Comparison of ENCODE assay signal across 29 mouse cellular contexts in the genomic region with DNA sequence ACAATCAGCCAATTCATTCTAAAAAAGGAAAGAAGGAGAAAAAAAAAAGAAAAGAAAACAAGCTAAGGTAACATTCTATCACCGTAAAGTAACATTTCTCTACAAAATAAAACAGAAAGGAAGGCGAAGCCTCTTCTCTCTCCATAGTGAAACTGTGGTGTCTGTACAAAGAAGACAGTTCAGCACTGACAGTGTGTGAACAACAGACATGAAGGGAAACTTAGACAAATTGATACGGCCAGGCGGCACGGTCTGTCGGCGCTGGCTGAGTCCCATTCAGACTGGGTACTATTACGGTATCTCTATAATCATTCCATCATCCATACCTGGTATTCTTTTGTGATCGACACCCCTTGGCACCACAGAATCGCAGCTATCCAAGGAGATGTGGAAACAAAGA. TPM values are rescaled to one million over a fixed set of nuclear protein-coding genes. Genes with fewer than 3 reads are reported as not detected.
"Had no signal": no experiment of that assay in that cellular context is flagged by ENCODE, and none has a peak within 500 bp of the region (broad histone marks: within the 10 kb centered on the region; RNA-seq: fewer than 3 reads in every experiment).

No protein-coding gene starts in this region.

- H3K4me1 ChIP-seq: limb, embryonic 13.5 days; liver, embryonic 12.5 days; liver, embryonic 15.5 days; lung, embryonic 15.5 days had no signal

- H3K4me3 ChIP-seq: limb, embryonic 10.5 days; limb, embryonic 13.5 days; liver, embryonic 12.5 days; liver, embryonic 15.5 days; lung, embryonic 15.5 days; neural tube, embryonic 12.5 days; neural tube, embryonic 15.5 days had no signal

- H3K27ac ChIP-seq: limb, embryonic 10.5 days; limb, embryonic 13.5 days; liver, embryonic 12.5 days; liver, embryonic 15.5 days; lung, embryonic 15.5 days; neural tube, embryonic 12.5 days; neural tube, embryonic 15.5 days; stomach, postnatal 0 days had no signal

- DNase-seq: kidney, adult 18-20 months; kidney, adult 9 months; kidney, postnatal 14 days; kidney, postnatal 4 days; layer of hippocampus, postnatal 36 days; liver; lung, adult 18-20 months; lung, postnatal 10 days; lung, postnatal 36 days; midbrain, embryonic 14.5 days; right cerebral cortex, adult 18-20 months; right cerebral cortex, postnatal 14 days; right cerebral cortex, postnatal 4 days; thymus, postnatal 36 days had no signal

- H3K27me3 ChIP-seq: limb, embryonic 13.5 days; liver, embryonic 15.5 days; lung, embryonic 15.5 days; neural tube, embryonic 12.5 days; neural tube, embryonic 15.5 days had no signal

- H3K36me3 ChIP-seq: limb, embryonic 10.5 days; limb, embryonic 13.5 days; liver, embryonic 12.5 days; liver, embryonic 15.5 days; lung, embryonic 15.5 days; neural tube, embryonic 12.5 days; neural tube, embryonic 15.5 days had no signal

- H3K9me3 ChIP-seq: limb, embryonic 10.5 days; limb, embryonic 13.5 days; liver, embryonic 12.5 days; liver, embryonic 15.5 days; lung, embryonic 15.5 days; neural tube, embryonic 12.5 days; neural tube, embryonic 15.5 days had no signal

RNA-seq across cellular contexts. Expression of gene Cd5, which starts 34.1 kb away (rescaled TPM):
- total RNA-seq: layer of hippocampus, adult 18-20 months; layer of hippocampus, postnatal 36 days; left cerebral cortex, postnatal 25 days; megakaryocyte progenitor cell, adult 5-6 weeks had no signal
- polyA plus RNA-seq: intestine, embryonic 16.5 days; liver, embryonic 12.5 days; liver, embryonic 15.5 days had no signal

RNA-seq across cellular contexts. Expression of gene Cd6, which starts 57.0 kb away (rescaled TPM):
- total RNA-seq: layer of hippocampus, postnatal 10 days; midbrain, postnatal 0 days had no signal
- polyA plus RNA-seq: kidney, embryonic 16.5 days; limb, embryonic 10.5 days; limb, embryonic 13.5 days; liver, embryonic 12.5 days; liver, embryonic 15.5 days; midbrain, embryonic 14.5 days; neural tube, embryonic 12.5 days; neural tube, embryonic 15.5 days had no signal
